Mouse (Mus musculus): ENCODE data around the gene Slco2a1. TPM values are rescaled to one million over a fixed set of nuclear protein-coding genes. Genes with fewer than 3 reads are reported as not detected.

Gene Slco2a1
- polyA plus RNA-seq, 1 experiment, result 84.7 TPM

DNA sequence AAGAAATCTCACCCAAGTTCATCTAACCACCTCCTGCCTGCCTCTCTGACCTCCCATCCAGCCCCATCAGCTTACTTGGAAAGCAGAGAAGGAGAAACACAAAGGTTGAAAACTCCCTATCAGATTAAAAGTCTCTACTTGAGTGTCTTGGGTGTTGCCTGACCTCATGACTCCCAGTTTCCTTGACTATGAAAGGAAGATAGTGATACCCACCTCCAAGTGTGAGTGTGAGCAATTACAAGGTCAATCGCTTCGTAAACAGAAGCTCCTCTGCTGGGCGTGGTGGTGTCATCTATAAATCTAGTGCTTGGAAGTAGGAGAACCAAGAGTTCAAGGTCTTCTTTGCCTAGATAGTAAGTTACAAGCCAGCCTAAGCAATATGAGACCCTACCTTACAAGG is 91.7 kb downstream of the Slco2a1 start:
- H3K4me1 ChIP-seq (ENCODE audit: control insufficient read depth, insufficient read depth, insufficient read length, low read length), result peaks cover 17% of the 10 kb centered on the region; the same call in 1 of the 2 replicates
- no peak overlapping the region for H3K4me3 ChIP-seq (ENCODE audit: low read depth, low read length)
- TF ChIP-seq POLR2A (IDR thresholded peaks at IDR 0.05; ENCODE audit: low read depth, low read length), result no peak
- TF ChIP-seq CTCF (IDR thresholded peaks at IDR 0.05; ENCODE audit: extremely low read depth, insufficient read length, insufficient replicate concordance, low read depth, low read length), result no peak
- no peaks in the 10 kb centered on the region for H3K27me3 ChIP-seq (ENCODE audit: control insufficient read depth, insufficient read depth, low read length)
- no peak overlapping the region for H3K27ac ChIP-seq (ENCODE audit: insufficient read depth, low read depth, low read length)
- H3K36me3 ChIP-seq (ENCODE audit: control insufficient read depth, insufficient read depth, low read length), result peaks cover 11% of the 10 kb centered on the region
- WGBS, result 74% methylated on average over 3 of the region's 3 CpGs

DNA sequence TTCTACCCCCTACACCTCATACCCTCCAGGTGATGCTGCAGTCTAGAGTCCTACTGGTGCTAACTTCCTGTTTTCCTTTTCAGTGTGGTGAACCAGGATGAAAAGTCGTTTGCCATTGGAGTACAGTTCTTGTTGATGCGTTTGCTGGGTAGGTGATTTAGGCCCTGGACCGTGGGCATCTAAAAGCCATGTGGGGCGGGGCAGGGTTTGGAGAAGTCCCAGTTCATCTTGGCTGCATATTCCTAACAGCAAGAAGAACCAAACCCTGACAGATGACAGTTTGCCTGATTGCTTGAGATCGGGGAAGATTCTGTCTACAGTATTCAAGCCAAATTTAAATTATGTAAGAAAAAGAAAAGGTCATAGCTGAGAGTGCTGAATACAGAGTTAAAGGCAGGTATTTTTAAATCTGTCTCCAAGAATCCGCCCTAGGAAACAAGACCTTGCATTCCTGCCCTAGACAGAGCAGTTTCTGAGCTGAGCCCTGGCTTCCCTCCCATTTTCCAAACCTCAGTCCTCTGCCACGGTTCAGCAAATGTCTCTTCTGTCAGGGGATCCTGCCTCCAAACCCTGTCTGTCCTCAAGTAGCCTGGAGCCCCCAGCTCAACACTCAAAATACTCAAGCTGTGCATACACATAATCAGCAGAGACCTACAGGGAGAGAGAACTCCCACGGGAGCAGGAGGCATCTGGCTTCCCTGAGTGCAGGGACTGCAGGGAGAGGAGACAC is 93.9 kb downstream of the Slco2a1 start:
- no peak for TF ChIP-seq POLR2A (IDR thresholded peaks at IDR 0.05; ENCODE audit: low read depth, low read length)
- TF ChIP-seq CTCF (IDR thresholded peaks at IDR 0.05; ENCODE audit: extremely low read depth, insufficient read length, insufficient replicate concordance, low read depth, low read length), result no peak
- WGBS, result 70% methylated on average over 8 of the region's 8 CpGs
- Histone ChIP-seq H3K4me3 (ENCODE audit: low read depth, low read length) (no peak overlapping the region), H3K27me3 (ENCODE audit: control insufficient read depth, insufficient read depth, low read length) (no peaks in the 10 kb centered on the region), H3K27ac (ENCODE audit: insufficient read depth, low read depth, low read length) (no peak overlapping the region), H3K4me1 (ENCODE audit: control insufficient read depth, insufficient read depth, insufficient read length, low read length) (peaks cover 14% of the 10 kb centered on the region; the same call in 1 of the 2 replicates), H3K36me3 (ENCODE audit: control insufficient read depth, insufficient read depth, low read length) (peaks cover 12% of the 10 kb centered on the region)

DNA sequence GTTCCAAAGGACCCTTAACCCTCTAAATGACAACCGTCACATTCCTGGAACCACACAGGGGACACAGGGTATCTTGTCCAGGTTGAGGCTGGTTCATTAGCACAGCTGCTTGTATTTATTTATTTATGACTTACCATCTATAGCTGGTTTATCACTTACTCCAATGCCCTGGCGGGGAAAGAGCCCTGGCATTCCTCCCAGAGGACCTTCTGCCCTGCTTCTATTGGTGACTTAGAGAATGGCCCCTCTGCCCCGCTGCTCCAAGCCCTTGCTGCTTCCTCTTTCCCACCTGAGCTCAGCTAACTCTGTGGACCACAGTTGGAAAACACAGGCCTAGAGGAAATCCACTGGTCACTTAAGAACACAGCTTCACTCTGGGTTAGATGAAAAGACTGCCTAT is 94.9 kb downstream of the Slco2a1 start:
- no peaks in the 10 kb centered on the region for H3K27me3 ChIP-seq (ENCODE audit: control insufficient read depth, insufficient read depth, low read length)
- TF ChIP-seq CTCF (IDR thresholded peaks at IDR 0.05; ENCODE audit: extremely low read depth, insufficient read length, insufficient replicate concordance, low read depth, low read length) (no peak), POLR2A (IDR thresholded peaks at IDR 0.05; ENCODE audit: low read depth, low read length) (no peak)
- H3K4me3 ChIP-seq (ENCODE audit: low read depth, low read length), result no peak overlapping the region
- peaks cover 12% of the 10 kb centered on the region for H3K36me3 ChIP-seq (ENCODE audit: control insufficient read depth, insufficient read depth, low read length)
- WGBS, result 24% methylated on average over 3 of the region's 3 CpGs
- H3K27ac ChIP-seq (ENCODE audit: insufficient read depth, low read depth, low read length), result no peak overlapping the region
- H3K4me1 ChIP-seq (ENCODE audit: control insufficient read depth, insufficient read depth, insufficient read length, low read length), result peaks cover 8% of the 10 kb centered on the region; the same call in 1 of the 2 replicates

DNA sequence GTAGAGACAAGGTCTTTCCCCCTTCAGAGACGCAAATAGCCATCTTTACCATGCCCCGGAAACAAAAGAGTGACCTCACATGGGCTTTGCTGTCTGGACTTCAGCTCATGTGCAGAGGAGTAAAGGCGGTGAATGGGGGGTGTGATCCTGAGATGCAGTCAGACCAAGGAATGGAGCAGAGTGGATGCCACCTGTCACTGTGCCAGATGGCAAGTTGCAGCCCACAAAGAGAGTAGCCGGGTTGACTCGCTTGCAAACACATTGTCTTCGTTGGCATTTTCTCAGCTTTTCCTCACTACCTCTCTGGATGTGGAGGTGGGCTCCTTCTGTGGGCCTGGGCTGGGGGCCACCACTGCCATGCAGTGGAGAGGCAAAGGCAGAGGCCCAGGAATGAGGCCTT is 98.2 kb downstream of the Slco2a1 start:
- 94% methylated on average over 6 of the region's 6 CpGs for WGBS
- no peaks in the 10 kb centered on the region for H3K27me3 ChIP-seq (ENCODE audit: control insufficient read depth, insufficient read depth, low read length)

DNA sequence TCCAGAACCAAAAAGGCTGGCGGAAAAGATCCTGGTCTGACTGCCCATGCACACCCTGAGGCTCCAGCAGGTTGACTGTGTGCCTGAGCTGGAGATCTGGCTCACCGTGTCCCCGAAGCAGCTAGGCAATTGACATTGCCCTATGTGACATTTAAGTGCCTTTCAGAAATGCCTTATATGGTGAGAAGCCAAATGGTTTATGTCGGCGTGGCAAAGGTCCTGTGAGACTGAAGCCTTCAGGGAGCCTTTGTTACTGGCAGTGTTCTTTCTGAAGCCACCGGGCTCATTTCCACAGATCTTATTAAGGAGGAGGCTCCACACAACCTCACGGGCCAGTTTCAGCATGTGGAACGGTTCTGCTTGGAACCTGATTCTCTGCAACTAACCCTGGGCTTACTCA is 98.8 kb downstream of the Slco2a1 start:
- H3K36me3 ChIP-seq (ENCODE audit: control insufficient read depth, insufficient read depth, low read length), result peaks cover 5% of the 10 kb centered on the region; the same call in 1 of the 2 replicates
- no peak overlapping the region for H3K27ac ChIP-seq (ENCODE audit: insufficient read depth, low read depth, low read length)
- no peaks in the 10 kb centered on the region for H3K27me3 ChIP-seq (ENCODE audit: control insufficient read depth, insufficient read depth, low read length)
- H3K4me3 ChIP-seq (ENCODE audit: low read depth, low read length), result no peak overlapping the region
- TF ChIP-seq POLR2A (IDR thresholded peaks at IDR 0.05; ENCODE audit: low read depth, low read length), result no peak
- TF ChIP-seq CTCF (IDR thresholded peaks at IDR 0.05; ENCODE audit: extremely low read depth, insufficient read length, insufficient replicate concordance, low read depth, low read length), result no peak
- WGBS, result 83% methylated on average over 8 of the region's 8 CpGs
- H3K4me1 ChIP-seq (ENCODE audit: control insufficient read depth, insufficient read depth, insufficient read length, low read length), result peaks cover 26% of the 10 kb centered on the region

More for the DNA sequence above, 98.2 kb downstream of the Slco2a1 start:
- H3K27ac ChIP-seq (ENCODE audit: insufficient read depth, low read depth, low read length), result no peak overlapping the region
- peaks cover 25% of the 10 kb centered on the region; the same call in 1 of the 2 replicates for H3K4me1 ChIP-seq (ENCODE audit: control insufficient read depth, insufficient read depth, insufficient read length, low read length)
- H3K36me3 ChIP-seq (ENCODE audit: control insufficient read depth, insufficient read depth, low read length), result peaks cover 5% of the 10 kb centered on the region; the same call in 1 of the 2 replicates
- H3K4me3 ChIP-seq (ENCODE audit: low read depth, low read length), result no peak overlapping the region
- TF ChIP-seq CTCF (IDR thresholded peaks at IDR 0.05; ENCODE audit: extremely low read depth, insufficient read length, insufficient replicate concordance, low read depth, low read length) (no peak), POLR2A (IDR thresholded peaks at IDR 0.05; ENCODE audit: low read depth, low read length) (no peak)

DNA sequence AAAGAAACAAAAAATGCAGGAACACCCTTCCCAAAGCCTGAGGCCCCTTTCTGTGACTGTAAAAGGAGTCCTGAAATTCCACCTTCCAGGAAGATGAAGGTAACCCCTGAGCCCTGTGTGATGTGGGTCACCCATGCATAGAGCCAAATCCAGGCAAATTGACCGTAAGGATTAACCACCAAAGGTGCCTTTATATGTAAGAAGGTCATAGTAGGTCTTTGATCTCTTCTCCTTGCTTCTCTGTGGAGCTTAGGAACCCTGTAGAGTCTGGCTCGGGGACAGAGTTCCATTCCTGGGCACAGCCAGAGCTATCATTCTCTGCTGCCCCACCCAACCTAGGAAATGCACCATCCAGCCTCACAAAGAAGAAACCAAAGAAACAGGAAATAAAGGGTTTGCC is 100.1 kb downstream of the Slco2a1 start:
- TF ChIP-seq POLR2A (IDR thresholded peaks at IDR 0.05; ENCODE audit: low read depth, low read length) (no peak), CTCF (IDR thresholded peaks at IDR 0.05; ENCODE audit: extremely low read depth, insufficient read length, insufficient replicate concordance, low read depth, low read length) (no peak)
- 52% methylated on average over 2 of the region's 2 CpGs for WGBS
- peak overlapping the region; percentile 72 for H3K27ac ChIP-seq (ENCODE audit: insufficient read depth, low read depth, low read length)
- H3K4me1 ChIP-seq (ENCODE audit: control insufficient read depth, insufficient read depth, insufficient read length, low read length), result peaks cover 28% of the 10 kb centered on the region
- peaks cover 3% of the 10 kb centered on the region; the same call in 1 of the 2 replicates for H3K36me3 ChIP-seq (ENCODE audit: control insufficient read depth, insufficient read depth, low read length)
- no peaks in the 10 kb centered on the region for H3K27me3 ChIP-seq (ENCODE audit: control insufficient read depth, insufficient read depth, low read length)
- H3K4me3 ChIP-seq (ENCODE audit: low read depth, low read length), result no peak overlapping the region

DNA sequence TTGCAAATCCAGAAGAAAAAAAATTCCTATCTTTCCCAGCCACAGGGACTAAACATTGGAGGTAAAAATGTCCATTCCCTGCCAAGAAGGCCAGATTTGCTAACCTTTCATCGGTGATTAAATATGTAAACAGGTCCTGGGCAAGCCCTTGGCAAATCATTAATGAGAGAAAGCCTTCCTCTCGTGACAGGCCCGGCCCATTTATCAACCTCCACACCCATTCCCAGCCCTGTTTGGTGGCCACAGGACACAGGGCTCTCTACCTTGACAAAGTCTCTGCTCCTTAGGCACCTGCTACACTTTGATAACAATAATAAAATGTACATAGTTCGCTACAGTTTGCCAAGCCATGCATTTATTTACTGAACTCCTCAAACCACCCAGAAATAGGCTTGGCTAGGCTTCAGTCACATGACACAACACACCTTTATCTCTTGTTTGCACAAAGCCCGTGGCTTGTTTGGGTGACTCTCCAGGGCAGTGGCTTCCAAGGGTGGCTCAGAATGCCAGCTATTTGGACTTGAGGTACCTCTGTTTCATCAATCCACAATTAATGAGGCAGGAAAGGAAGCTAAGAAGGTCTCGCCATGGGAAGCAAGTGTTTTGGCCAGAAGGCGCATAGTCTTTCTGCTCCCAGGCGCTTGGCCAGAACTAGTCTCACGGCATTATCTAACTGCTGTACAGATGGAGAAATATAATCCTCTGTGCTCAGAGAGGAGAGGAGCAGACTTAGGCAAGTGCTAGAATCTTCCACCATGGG is 101.8 kb downstream of the Slco2a1 start:
- Histone ChIP-seq H3K36me3 (ENCODE audit: control insufficient read depth, insufficient read depth, low read length) (peaks cover 1% of the 10 kb centered on the region; the same call in 1 of the 2 replicates), H3K27ac (ENCODE audit: insufficient read depth, low read depth, low read length) (peak overlapping the region; percentile 78), H3K4me1 (ENCODE audit: control insufficient read depth, insufficient read depth, insufficient read length, low read length) (peaks cover 28% of the 10 kb centered on the region), H3K27me3 (ENCODE audit: control insufficient read depth, insufficient read depth, low read length) (no peaks in the 10 kb centered on the region), H3K4me3 (ENCODE audit: low read depth, low read length) (no peak overlapping the region)
- WGBS, result 21% methylated on average over 9 of the region's 9 CpGs
- TF ChIP-seq POLR2A (IDR thresholded peaks at IDR 0.05; ENCODE audit: low read depth, low read length) (no peak), CTCF (IDR thresholded peaks at IDR 0.05; ENCODE audit: extremely low read depth, insufficient read length, insufficient replicate concordance, low read depth, low read length) (no peak)
